Mouse (Mus musculus): ENCODE results near the gene Tpt1. TPM values are rescaled to one million over a fixed set of nuclear protein-coding genes. Genes with fewer than 3 reads are reported as not detected.

The Tpt1 gene
- total and polyA plus RNA-seq, 3 experiments = 698 to 1,876 (median 1,607) TPM

DNA sequence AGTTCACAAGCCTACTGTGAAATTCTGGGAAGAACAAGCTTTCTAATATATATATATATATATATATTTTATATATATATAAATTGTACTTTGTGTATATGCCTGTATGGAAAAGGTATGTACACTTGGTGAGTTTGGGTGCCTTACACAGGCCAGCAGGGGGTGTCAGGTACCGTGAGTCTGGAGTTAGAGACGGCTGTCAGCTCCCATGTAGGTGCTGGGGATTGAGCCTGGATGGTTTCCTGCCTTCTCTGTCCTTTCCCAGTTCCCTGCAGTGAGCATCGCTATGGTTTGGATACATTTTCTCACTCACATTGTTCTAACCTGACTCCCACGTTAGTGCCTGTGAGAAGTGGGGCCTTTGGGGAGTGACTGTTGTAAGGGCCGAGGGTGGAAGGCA, 38.4 kb downstream of the Tpt1 start:
- Histone ChIP-seq H3K9me3 (replicated peaks; ENCODE audit: low read length) (no peaks in the 10 kb centered on the region), H3K36me3 (replicated peaks in 1 of 2; ENCODE audit: control insufficient read depth in 1 of 2, insufficient read depth in 1 of 2, low read length in 1 of 2) (no peaks in the 10 kb centered on the region), H3K4me2 (ENCODE audit: insufficient read depth, low read depth, poor library complexity, severe bottlenecking) (no peak overlapping the region), H3K4me3 (replicated peaks in 1 of 3; ENCODE audit: low read depth in 2 of 3, low read length in 2 of 3, poor library complexity in 1 of 3) (no peak overlapping the region), H3K79me2 (replicated peaks; ENCODE audit: control insufficient read depth, extremely low read depth, insufficient read depth, poor library complexity, severe bottlenecking) (no peaks in the 10 kb centered on the region), H3K4me1 (ENCODE audit: control insufficient read depth in 1 of 2, insufficient read depth in 2 of 2) (no peaks in the 10 kb centered on the region), H3K27ac (ENCODE audit: insufficient read depth, low read depth) (no peak overlapping the region), H3K9ac (ENCODE audit: insufficient read depth, low read depth) (no peak overlapping the region), H3K27me3 (replicated peaks) (no peaks in the 10 kb centered on the region)
- no peak for TF ChIP-seq TBP (conservative IDR thresholded peaks at IDR 0.05; ENCODE audit: low read depth, low read length)
- TF ChIP-seq CTCF (conservative IDR thresholded peaks at IDR 0.05 in 1 of 2, IDR thresholded peaks at IDR 0.05 in 1 of 2; ENCODE audit: low read depth in 2 of 2, low read length in 2 of 2) = 0 out of 4 replicates have a peak, but pooled peaks of 1 of the 2 experiments have one; percentile 28
- TF ChIP-seq CHD1 (IDR thresholded peaks at IDR 0.05; ENCODE audit: low read depth, low read length) = no peak
- DNase-seq (ENCODE audit: extremely low read depth) = no peak
- dilution Hi-C loops (cut with MboI; ENCODE audit: extremely low pct_ligation_motif_present, extremely low pct_unique_long_range_greater_than_20kb, low sequenced_read_pairs) (no loop called here), in situ Hi-C loops (cut with MboI; ENCODE audit: low pct_ligation_motif_present, low pct_unique_long_range_greater_than_20kb, low sequenced_read_pairs) (loop anchor here (10.0 to 25.0 kb wide), 2 partner anchors 591 to 1129 kb away; no protein-coding TSS in a partner anchor)

DNA sequence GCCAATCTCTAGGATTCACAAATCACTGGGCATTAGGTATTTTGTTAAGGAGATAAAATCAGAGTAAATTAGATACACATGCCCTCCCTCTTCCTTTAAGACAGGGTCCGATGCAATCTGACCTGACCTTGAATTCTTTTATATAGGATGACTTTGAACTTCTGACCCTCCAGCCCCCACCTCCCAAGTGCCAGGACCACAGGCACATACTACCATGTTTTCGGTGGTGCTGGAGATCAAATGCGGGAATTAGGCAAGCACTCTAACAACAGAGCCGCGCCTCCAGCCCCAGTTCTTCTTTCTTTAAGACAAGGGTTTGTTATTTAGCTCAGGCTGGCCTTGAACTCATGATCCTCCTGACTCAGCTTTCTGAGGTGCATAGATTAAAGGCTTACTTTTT, 39.0 kb downstream of the Tpt1 start:
- Histone ChIP-seq H3K79me2 (replicated peaks; ENCODE audit: control insufficient read depth, extremely low read depth, insufficient read depth, poor library complexity, severe bottlenecking) (no peaks in the 10 kb centered on the region), H3K4me2 (ENCODE audit: insufficient read depth, low read depth, poor library complexity, severe bottlenecking) (no peak overlapping the region), H3K36me3 (replicated peaks in 1 of 2; ENCODE audit: control insufficient read depth in 1 of 2, insufficient read depth in 1 of 2, low read length in 1 of 2) (no peaks in the 10 kb centered on the region), H3K4me3 (replicated peaks in 1 of 3; ENCODE audit: low read depth in 2 of 3, low read length in 2 of 3, poor library complexity in 1 of 3) (no peak overlapping the region), H3K27me3 (replicated peaks) (no peaks in the 10 kb centered on the region), H3K9me3 (replicated peaks; ENCODE audit: low read length) (no peaks in the 10 kb centered on the region), H3K9ac (ENCODE audit: insufficient read depth, low read depth) (no peak overlapping the region), H3K27ac (ENCODE audit: insufficient read depth, low read depth) (no peak overlapping the region), H3K4me1 (ENCODE audit: control insufficient read depth in 1 of 2, insufficient read depth in 2 of 2) (no peaks in the 10 kb centered on the region)
- TF ChIP-seq BHLHE40 (IDR thresholded peaks at IDR 0.05; ENCODE audit: low read depth, low read length) = no peak
- TF ChIP-seq RCOR1 (conservative IDR thresholded peaks at IDR 0.05; ENCODE audit: low read depth, low read length) = no peak
- no peak for TF ChIP-seq TBP (conservative IDR thresholded peaks at IDR 0.05; ENCODE audit: low read depth, low read length)
- TF ChIP-seq POLR2A (IDR thresholded peaks at IDR 0.05; ENCODE audit: low read depth, low read length) = no peak
- no peak for TF ChIP-seq SMC3 (IDR thresholded peaks at IDR 0.05; ENCODE audit: low read depth, low read length)
- TF ChIP-seq HCFC1 (IDR thresholded peaks at IDR 0.05; ENCODE audit: low read depth, low read length) = no peak
- TF ChIP-seq NELFE (IDR thresholded peaks at IDR 0.05; ENCODE audit: low read depth, low read length) = no peak
- TF ChIP-seq KAT2A (IDR thresholded peaks at IDR 0.05; ENCODE audit: insufficient replicate concordance, low read length) = no peak
- no peak for TF ChIP-seq MYC (IDR thresholded peaks at IDR 0.05; ENCODE audit: low read depth, low read length)
- no peak for TF ChIP-seq POLR2AphosphoS2 (IDR thresholded peaks at IDR 0.05; ENCODE audit: low read depth, low read length)
- no peak for TF ChIP-seq MAX (IDR thresholded peaks at IDR 0.05; ENCODE audit: low read length)
- TF ChIP-seq JUND (conservative IDR thresholded peaks at IDR 0.05; ENCODE audit: low read depth, low read length) = no peak
- no peak for TF ChIP-seq EP300 (IDR thresholded peaks at IDR 0.05; ENCODE audit: low read length)
- TF ChIP-seq CTCF (conservative IDR thresholded peaks at IDR 0.05 in 1 of 2, IDR thresholded peaks at IDR 0.05 in 1 of 2; ENCODE audit: low read depth in 2 of 2, low read length in 2 of 2) = no peak
- TF ChIP-seq ZMIZ1 (IDR thresholded peaks at IDR 0.05; ENCODE audit: low read depth, low read length) = no peak
- dilution Hi-C loops (cut with MboI; ENCODE audit: extremely low pct_ligation_motif_present, extremely low pct_unique_long_range_greater_than_20kb, low sequenced_read_pairs) (no loop called here), in situ Hi-C loops (cut with MboI; ENCODE audit: low pct_ligation_motif_present, low pct_unique_long_range_greater_than_20kb, low sequenced_read_pairs) (loop anchor here (10.0 to 25.0 kb wide), 2 partner anchors 591 to 1128 kb away; no protein-coding TSS in a partner anchor)
- no peak for DNase-seq (ENCODE audit: extremely low read depth)

Measured in CH12.LX (cell line).